Mouse (Mus musculus) heart, postnatal 0 days (tissue): ENCODE measurements around the gene Pitpnm1. TPM values are rescaled to one million over a fixed set of nuclear protein-coding genes. Genes with fewer than 3 reads are reported as not detected.

Experiments used
- ATAC-seq: fragments of 200-750 bp; cut with Nextera tagmentation; 2 replicates; pipeline ENCODE4 v1.8.0; 2017; ENCODE audit warnings: low read depth, moderate number of reproducible peaks, moderate library complexity; ENCODE audit not compliant: insufficient read depth
- DNase-seq: peaks from one replicate; pipeline ENCODE4 v3.0.0-alpha.2; 2016; ENCODE audit warnings: low spot score
- H3K27ac ChIP-seq: fragments of 300-500 bp; sonication (generic); 2 replicates; pipeline ENCODE4 v1.5.1; 2014; ENCODE audit warnings: low read depth, mild to moderate bottlenecking
- H3K27me3 ChIP-seq: fragments of 300-500 bp; sonication (generic); 2 replicates; pipeline ENCODE4 v1.6.1; 2014; ENCODE audit warnings: low read length, mixed read lengths; ENCODE audit not compliant: control insufficient read depth, insufficient read depth
- H3K36me3 ChIP-seq: fragments of 300-500 bp; sonication (generic); replicated peaks from 2 replicates; pipeline ENCODE4 v1.6.1; 2014; ENCODE audit warnings: low read length, mixed read lengths; ENCODE audit not compliant: control insufficient read depth, insufficient read depth
- H3K4me1 ChIP-seq: fragments of 300-500 bp; sonication (generic); 2 replicates; pipeline ENCODE4 v1.6.1; 2014; ENCODE audit warnings: antibody characterized with exemption; ENCODE audit not compliant: control insufficient read depth, insufficient read depth
- H3K4me2 ChIP-seq: fragments of 300-500 bp; sonication (generic); 2 replicates; pipeline ENCODE4 v1.6.1; 2014; ENCODE audit warnings: low read depth, mild to moderate bottlenecking, low read length, moderate library complexity
- H3K4me3 ChIP-seq: fragments of 300-500 bp; sonication (generic); 2 replicates; pipeline ENCODE4 v1.5.1; 2014; ENCODE audit warnings: low read depth, low read length
- H3K9ac ChIP-seq: fragments of 300-500 bp; sonication (generic); replicated peaks from 2 replicates; pipeline ENCODE4 v1.6.1; 2014; ENCODE audit warnings: low read depth, low read length, mixed read lengths
- H3K9me3 ChIP-seq: fragments of 300-500 bp; sonication (generic); replicated peaks from 2 replicates; pipeline ENCODE4 v1.6.1; 2016; ENCODE audit warnings: low read length; ENCODE audit not compliant: control insufficient read depth
- CTCF ChIP-seq: IDR thresholded peaks from 2 replicates; pipeline ENCODE4 v1.5.1; 2016; ENCODE audit warnings: antibody characterized with exemption, control low read depth, low read depth
- EP300 ChIP-seq: IDR thresholded peaks from 2 replicates; pipeline ENCODE4 v1.6.1; 2016; ENCODE audit warnings: antibody characterized with exemption, low read depth
- WGBS: fragments of 180-500 bp; shearing (Covaris S2); extraction: QIAGEN DNeasy Blood & Tissue Kit; methylation state at CpG from one replicate; pipeline ENCODE4 v1.1.7; 2014; 5-methylcytosine and 5-hydroxymethylcytosine counted together
- polyA plus RNA-seq: library from polyadenylated mRNA; unstranded; fragments of >200 nt; fragmentation: Nextera tagmentation; extraction: Ambion mirVana; gene quantifications from 2 replicates; pipeline ENCODE4 v1.2.1, GENCODE M21; 2015
- total RNA-seq: library from RNA; depleted of rRNA; stranded (reverse); fragments of >200 nt; gene quantifications from 2 replicates; pipeline ENCODE4 v1.2.3, GENCODE M21; 2014; ENCODE audit warnings: low replicate concordance

Gene Pitpnm1
- total and polyA plus RNA-seq, 2 experiments from 2014 or later: 21.9 to 47.3 TPM

DNA sequence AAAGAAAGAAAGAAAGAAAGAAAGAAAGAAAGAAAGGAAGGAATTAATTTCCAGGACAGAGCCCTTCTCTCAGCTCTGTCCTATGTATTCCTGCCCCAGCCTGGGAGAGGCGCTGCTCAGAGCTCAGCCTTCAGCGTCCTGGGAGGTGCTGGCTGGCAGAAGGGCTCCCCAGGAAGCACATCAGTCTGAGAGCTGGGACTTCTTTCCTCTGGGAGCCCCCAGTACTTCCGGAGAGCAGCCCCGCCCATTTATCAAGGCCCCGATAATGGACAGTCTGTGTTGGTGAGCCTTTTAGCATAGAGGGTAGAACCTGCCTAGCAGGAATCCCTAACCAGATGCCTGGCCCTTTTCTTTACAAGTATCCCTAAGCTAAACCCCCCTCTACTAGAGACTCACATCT, 11.7 kb upstream of the Pitpnm1 start:
- ATAC-seq: no peak
- H3K9ac ChIP-seq: no peak overlapping the region
- 49% methylated on average over 5 of the region's 5 CpGs for WGBS
- H3K4me2 ChIP-seq: no peak overlapping the region
- no peaks in the 10 kb centered on the region for H3K9me3 ChIP-seq
- no peaks in the 10 kb centered on the region for H3K36me3 ChIP-seq
- no peak for DNase-seq
- TF ChIP-seq EP300 (no peak), CTCF (no peak)
- no peak overlapping the region for H3K4me3 ChIP-seq
- no peaks in the 10 kb centered on the region for H3K27me3 ChIP-seq
- no peak overlapping the region for H3K27ac ChIP-seq
- H3K4me1 ChIP-seq: no peaks in the 10 kb centered on the region

DNA sequence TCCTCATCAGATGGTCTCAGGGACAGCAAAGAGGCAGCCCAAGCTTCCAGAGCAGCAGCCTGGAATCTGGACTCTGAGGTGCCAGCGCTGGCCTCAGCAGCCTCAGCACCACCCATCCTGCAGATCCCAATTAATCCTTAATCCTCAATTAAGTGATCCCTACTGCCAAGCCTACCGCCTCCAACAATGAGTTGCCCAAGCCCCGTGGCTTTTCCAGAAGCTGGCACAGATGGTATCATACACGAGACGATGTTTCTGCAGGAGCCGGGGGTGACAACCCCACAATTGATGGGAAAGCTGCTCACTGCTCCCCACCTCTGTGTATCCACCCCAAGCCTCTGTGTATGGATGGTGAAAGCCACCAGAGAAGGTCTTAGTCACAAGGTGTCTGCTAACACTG, 10.7 kb upstream of the Pitpnm1 start:
- Histone ChIP-seq H3K4me1 (no peaks in the 10 kb centered on the region), H3K9me3 (no peaks in the 10 kb centered on the region), H3K9ac (no peak overlapping the region), H3K4me2 (no peak overlapping the region), H3K36me3 (no peaks in the 10 kb centered on the region), H3K27me3 (no peaks in the 10 kb centered on the region), H3K27ac (no peak overlapping the region), H3K4me3 (no peak overlapping the region)
- TF ChIP-seq EP300: no peak
- TF ChIP-seq CTCF: no peak
- 76% methylated on average over 6 of the region's 6 CpGs for WGBS
- DNase-seq (no peak), ATAC-seq (no peak)

DNA sequence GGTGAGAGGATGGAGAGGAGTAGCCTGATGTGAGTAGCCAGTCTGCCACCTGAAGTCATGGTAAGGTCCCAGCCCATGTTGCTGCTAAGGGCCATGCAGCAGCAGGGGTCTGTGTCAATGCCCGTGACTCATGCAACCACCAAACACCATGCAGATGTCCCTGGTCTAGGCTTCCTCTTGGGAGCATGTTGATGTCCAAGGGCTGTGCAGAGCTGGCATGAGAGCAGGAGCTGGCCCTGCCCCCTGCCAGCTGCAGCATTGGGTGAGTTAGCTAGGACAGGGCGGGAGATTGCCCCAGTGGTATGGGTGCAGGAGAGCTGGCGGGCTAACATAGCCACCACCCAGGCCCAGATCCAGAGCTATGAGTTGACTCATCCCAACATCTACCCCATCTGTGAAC, 9.4 kb upstream of the Pitpnm1 start:
- ATAC-seq (no peak), DNase-seq (no peak)
- H3K27ac ChIP-seq: no peak overlapping the region
- H3K4me1 ChIP-seq: no peaks in the 10 kb centered on the region
- no peaks in the 10 kb centered on the region for H3K36me3 ChIP-seq
- no peaks in the 10 kb centered on the region for H3K27me3 ChIP-seq
- 78% methylated on average over 3 of the region's 3 CpGs for WGBS
- no peak overlapping the region for H3K9ac ChIP-seq
- TF ChIP-seq EP300 (no peak), CTCF (no peak)
- H3K4me3 ChIP-seq: no peak overlapping the region
- no peaks in the 10 kb centered on the region for H3K9me3 ChIP-seq
- H3K4me2 ChIP-seq: no peak overlapping the region

DNA sequence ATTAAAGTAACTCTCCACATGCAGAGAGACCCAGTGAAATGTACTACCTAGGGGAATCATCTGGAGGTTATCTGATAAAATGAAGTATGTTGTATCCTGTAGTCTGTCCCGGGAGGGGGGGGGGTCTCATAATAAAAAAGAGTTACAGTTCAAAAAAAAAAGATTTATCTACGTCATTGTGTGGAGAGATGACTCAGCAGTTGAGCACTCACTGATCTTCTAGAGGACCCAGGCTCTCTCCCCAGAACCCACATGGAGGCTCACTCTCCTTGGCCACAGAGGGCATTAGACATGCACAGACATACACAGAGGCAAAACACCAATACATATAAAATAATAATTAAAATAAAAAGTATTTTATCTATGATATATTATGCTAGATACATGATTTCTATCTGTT, 8.4 kb upstream of the Pitpnm1 start:
- TF ChIP-seq EP300: no peak
- TF ChIP-seq CTCF: no peak
- Histone ChIP-seq H3K9ac (no peak overlapping the region), H3K4me2 (no peak overlapping the region), H3K27me3 (no peaks in the 10 kb centered on the region), H3K4me3 (no peak overlapping the region), H3K27ac (no peak overlapping the region), H3K36me3 (no peaks in the 10 kb centered on the region), H3K9me3 (no peaks in the 10 kb centered on the region), H3K4me1 (peaks cover 3% of the 10 kb centered on the region; the same call in 1 of the 2 replicates)
- no peak for ATAC-seq
- DNase-seq: no peak
- WGBS: 41% methylated on average over 2 of the region's 2 CpGs

DNA sequence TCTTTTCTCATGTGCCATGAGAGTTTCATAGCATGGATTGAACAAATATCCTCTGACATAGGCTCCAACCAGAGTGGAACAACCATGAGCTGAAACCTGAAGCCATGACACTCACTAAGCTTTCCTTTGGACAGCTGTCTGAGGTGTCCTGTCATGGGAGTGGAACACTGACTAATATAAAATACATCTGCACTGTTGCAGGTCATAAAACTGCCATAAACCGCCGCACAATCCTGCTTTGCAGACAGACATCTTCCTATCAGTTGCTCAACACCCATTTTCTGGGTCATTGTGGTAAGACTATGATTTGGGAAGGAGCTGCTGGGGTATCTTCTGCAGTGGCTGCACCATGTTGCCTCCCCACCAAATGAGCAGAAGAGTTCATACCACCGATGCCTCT, 7.0 kb upstream of the Pitpnm1 start:
- peaks cover 5% of the 10 kb centered on the region; the same call in 1 of the 2 replicates for H3K4me1 ChIP-seq
- H3K9me3 ChIP-seq: no peaks in the 10 kb centered on the region
- no peaks in the 10 kb centered on the region for H3K27me3 ChIP-seq
- ATAC-seq: no peak
- no peak overlapping the region for H3K27ac ChIP-seq
- WGBS: 90% methylated on average over 3 of the region's 3 CpGs
- H3K9ac ChIP-seq: no peak overlapping the region
- H3K36me3 ChIP-seq: no peaks in the 10 kb centered on the region
- H3K4me2 ChIP-seq: no peak overlapping the region
- DNase-seq: no peak
- TF ChIP-seq CTCF (no peak), EP300 (no peak)
- H3K4me3 ChIP-seq: no peak overlapping the region

DNA sequence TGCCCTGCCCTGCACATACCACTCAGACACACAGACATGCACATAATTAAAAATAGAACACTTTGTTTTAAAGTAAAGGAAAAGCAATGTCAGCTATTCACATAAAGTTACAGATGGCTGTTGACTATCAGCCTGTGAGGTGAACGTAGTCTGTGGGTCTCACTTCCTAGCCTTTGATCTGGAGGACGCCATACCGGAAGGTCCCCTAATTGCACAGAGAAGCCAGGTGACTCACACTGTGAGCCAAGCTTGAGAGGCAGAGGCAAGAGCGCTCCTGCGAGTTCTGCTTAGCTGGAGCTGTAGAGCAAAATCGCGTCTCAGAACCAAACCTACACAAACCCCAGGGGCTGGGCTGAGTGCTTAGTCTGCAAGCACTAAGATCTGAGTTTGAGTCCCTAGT, 6.0 kb upstream of the Pitpnm1 start:
- Histone ChIP-seq H3K4me3 (no peak overlapping the region), H3K9ac (no peak overlapping the region), H3K9me3 (no peaks in the 10 kb centered on the region), H3K4me2 (no peak overlapping the region), H3K4me1 (peaks cover 5% of the 10 kb centered on the region; the same call in 1 of the 2 replicates), H3K36me3 (no peaks in the 10 kb centered on the region), H3K27me3 (no peaks in the 10 kb centered on the region), H3K27ac (no peak overlapping the region)
- ATAC-seq (no peak), DNase-seq (no peak)
- TF ChIP-seq CTCF (no peak), EP300 (no peak)
- 66% methylated on average over 7 of the region's 7 CpGs for WGBS
